Mouse (Mus musculus) stomach, embryonic 16.5 days (tissue): ENCODE measurements around the gene Tfap2a. TPM values are rescaled to one million over a fixed set of nuclear protein-coding genes. Genes with fewer than 3 reads are reported as not detected.

Experiments used
- ATAC-seq: fragments of 200-750 bp; cut with Nextera tagmentation; 2 replicates; pipeline ENCODE4 v1.8.0; 2017; ENCODE audit warnings: moderate number of reproducible peaks, moderate TSS enrichment; ENCODE audit not compliant: insufficient read depth, low FRiP score
- H3K27ac ChIP-seq: fragments of 300-500 bp; sonication (generic); 2 replicates; pipeline ENCODE4 v1.5.1; 2014; ENCODE audit warnings: low read length
- H3K27me3 ChIP-seq: fragments of 300-500 bp; sonication (generic); 2 replicates; pipeline ENCODE4 v1.6.1; 2014; ENCODE audit warnings: low read length, control low read depth, mixed read lengths; ENCODE audit not compliant: control insufficient read depth, insufficient read depth
- H3K36me3 ChIP-seq: fragments of 300-500 bp; sonication (generic); 2 replicates; pipeline ENCODE4 v1.6.1; 2014; ENCODE audit warnings: low read length; ENCODE audit not compliant: control insufficient read depth, insufficient read depth
- H3K4me1 ChIP-seq: fragments of 300-500 bp; sonication (generic); 2 replicates; pipeline ENCODE4 v1.6.1; 2014; ENCODE audit warnings: low read length, control low read depth, mixed read lengths; ENCODE audit not compliant: control insufficient read depth, insufficient read depth
- H3K4me2 ChIP-seq: fragments of 300-500 bp; sonication (generic); 2 replicates; pipeline ENCODE4 v1.6.1; 2014; ENCODE audit warnings: low read depth, low read length, mixed read lengths
- H3K4me3 ChIP-seq: fragments of 300-500 bp; sonication (generic); replicated peaks from 2 replicates; pipeline ENCODE4 v1.5.1; 2014; ENCODE audit warnings: mild to moderate bottlenecking, low read length
- H3K9ac ChIP-seq: fragments of 300-500 bp; sonication (generic); 2 replicates; pipeline ENCODE4 v1.6.1; 2014; ENCODE audit warnings: low read length
- H3K9me3 ChIP-seq: fragments of 300-500 bp; sonication (generic); replicated peaks from 2 replicates; pipeline ENCODE4 v1.6.1; 2016; ENCODE audit warnings: low read length, control low read depth; ENCODE audit not compliant: control insufficient read depth
- WGBS: fragments of 180-500 bp; shearing (Covaris S2); extraction: QIAGEN DNeasy Blood & Tissue Kit; methylation state at CpG from one replicate; pipeline ENCODE4 v1.1.7; 2014; 5-methylcytosine and 5-hydroxymethylcytosine counted together
- polyA plus RNA-seq: library from polyadenylated mRNA; unstranded; fragments of >200 nt; fragmentation: Nextera tagmentation; extraction: Ambion mirVana; gene quantifications from 2 replicates; pipeline ENCODE4 v1.2.1, GENCODE M21; 2015

Tfap2a gene
- 1.4 and 1.5 TPM in 2 replicates for polyA plus RNA-seq

- peak within 1 kb of the TSS; percentile 11 for H3K4me3 ChIP-seq
- peaks cover 95% of the 10 kb centered on the region for H3K27me3 ChIP-seq
- no peaks in the 10 kb centered on the region for H3K36me3 ChIP-seq
- H3K4me2 ChIP-seq, result peak within 1 kb of the TSS; percentile 35
- peaks cover 8% of the 10 kb centered on the region for H3K4me1 ChIP-seq
- H3K9ac ChIP-seq, result no peak within 1 kb of the TSS
- H3K9me3 ChIP-seq, result no peaks in the 10 kb centered on the region
- ATAC-seq, result no peak
- H3K27ac ChIP-seq, result no peak within 1 kb of the TSS
- 1% methylated on average over 30 of the region's 30 CpGs for WGBS
Measured at GRCm38 (mm10) chr13:40738196-40738880, at the start of gene Tfap2a. Gene Tfap2a, minus strand, starts transcription at chr13:40738376.

GRCm38 (mm10) chr13:40784202-40784771, 46.1 kb upstream of the Tfap2a start:
- Histone ChIP-seq H3K4me3 (no peak overlapping the region), H3K4me1 (no peaks in the 10 kb centered on the region), H3K27me3 (no peaks in the 10 kb centered on the region), H3K9me3 (no peaks in the 10 kb centered on the region), H3K9ac (no peak overlapping the region), H3K27ac (no peak overlapping the region), H3K36me3 (no peaks in the 10 kb centered on the region), H3K4me2 (no peak overlapping the region)
- WGBS, result 41% methylated on average over 8 of the region's 8 CpGs
- no peak for ATAC-seq

- H3K4me1 ChIP-seq, result no peaks in the 10 kb centered on the region
- H3K4me3 ChIP-seq, result no peak overlapping the region
- no peak overlapping the region for H3K27ac ChIP-seq
- H3K4me2 ChIP-seq, result no peak overlapping the region
- no peaks in the 10 kb centered on the region for H3K27me3 ChIP-seq
- no peak for ATAC-seq
- no peaks in the 10 kb centered on the region for H3K36me3 ChIP-seq
- H3K9me3 ChIP-seq, result no peaks in the 10 kb centered on the region
- H3K9ac ChIP-seq, result no peak overlapping the region
Measured at GRCm38 (mm10) chr13:40757995-40758394, 19.8 kb upstream of the Tfap2a start.

- Histone ChIP-seq H3K9me3 (no peaks in the 10 kb centered on the region), H3K36me3 (no peaks in the 10 kb centered on the region), H3K27me3 (no peaks in the 10 kb centered on the region), H3K9ac (no peak overlapping the region), H3K4me2 (no peak overlapping the region), H3K4me3 (no peak overlapping the region), H3K27ac (no peak overlapping the region), H3K4me1 (no peaks in the 10 kb centered on the region)
- 52% methylated on average over 7 of the region's 7 CpGs for WGBS
- ATAC-seq, result no peak
Measured at GRCm38 (mm10) chr13:40756356-40756755, 18.2 kb upstream of the Tfap2a start.

GRCm38 (mm10) chr13:40754091-40754490, 15.9 kb upstream of the Tfap2a start:
- ATAC-seq, result no peak
- Histone ChIP-seq H3K9me3 (no peaks in the 10 kb centered on the region), H3K27me3 (no peaks in the 10 kb centered on the region)

GRCm38 (mm10) chr13:40751889-40752288, 13.7 kb upstream of the Tfap2a start:
- H3K9me3 ChIP-seq, result no peaks in the 10 kb centered on the region
- no peak for ATAC-seq
- H3K4me2 ChIP-seq, result no peak overlapping the region
- no peaks in the 10 kb centered on the region for H3K36me3 ChIP-seq
- peaks cover 4% of the 10 kb centered on the region; the same call in 1 of the 2 replicates for H3K27me3 ChIP-seq
- WGBS, result 83% methylated on average over 10 of the region's 10 CpGs
- H3K27ac ChIP-seq, result no peak overlapping the region
- H3K4me1 ChIP-seq, result no peaks in the 10 kb centered on the region
- no peak overlapping the region for H3K9ac ChIP-seq
- H3K4me3 ChIP-seq, result no peak overlapping the region

More at GRCm38 (mm10) chr13:40754091-40754490, 15.9 kb upstream of the Tfap2a start:
- no peak overlapping the region for H3K9ac ChIP-seq
- H3K4me2 ChIP-seq, result no peak overlapping the region
- H3K4me3 ChIP-seq, result no peak overlapping the region
- 92% methylated on average over 10 of the region's 10 CpGs for WGBS
- H3K36me3 ChIP-seq, result no peaks in the 10 kb centered on the region
- no peaks in the 10 kb centered on the region for H3K4me1 ChIP-seq
- no peak overlapping the region for H3K27ac ChIP-seq

GRCm38 (mm10) chr13:40749603-40749905, 11.4 kb upstream of the Tfap2a start:
- Histone ChIP-seq H3K9me3 (peaks cover 5% of the 10 kb centered on the region; the same call in 1 of the 2 replicates), H3K4me1 (no peaks in the 10 kb centered on the region), H3K27ac (no peak overlapping the region), H3K4me3 (peak overlapping the region; percentile 12; the same call in 1 of the 2 replicates), H3K9ac (no peak overlapping the region), H3K27me3 (peaks cover 16% of the 10 kb centered on the region), H3K4me2 (peak overlapping the region; percentile 45), H3K36me3 (0 out of 2 replicates have a peak, but pooled peaks cover 2% of the 10 kb centered on the region)
- no peak for ATAC-seq
- WGBS, result 54% methylated on average over 9 of the region's 9 CpGs

GRCm38 (mm10) chr13:40748785-40749602, 10.8 kb upstream of the Tfap2a start:
- Histone ChIP-seq H3K4me3 (peak overlapping the region; percentile 12; the same call in 1 of the 2 replicates), H3K27ac (no peak overlapping the region), H3K9me3 (peaks cover 5% of the 10 kb centered on the region; the same call in 1 of the 2 replicates), H3K36me3 (0 out of 2 replicates have a peak, but pooled peaks cover 2% of the 10 kb centered on the region), H3K4me2 (peak overlapping the region; percentile 45), H3K4me1 (no peaks in the 10 kb centered on the region), H3K27me3 (peaks cover 22% of the 10 kb centered on the region), H3K9ac (0 out of 2 replicates have a peak overlapping the region, but pooled peaks have one; percentile 29)
- no peak for ATAC-seq
- 10% methylated on average over 19 of the region's 19 CpGs for WGBS
